Mouse (Mus musculus) common myeloid progenitor, adult 5-6 weeks (primary cell): Measurements from ENCODE around the gene Gm14137. TPM values are rescaled to one million over a fixed set of nuclear protein-coding genes. Genes with fewer than 3 reads are reported as not detected.

Experiments used
- ATAC-seq: replicated peaks from 2 replicates; pipeline ENCODE4 v1.8.0; 2016; ENCODE audit warnings: low read depth, mild to moderate bottlenecking, moderate TSS enrichment, inconsistent platforms; ENCODE audit not compliant: poor library complexity, severe bottlenecking
- total RNA-seq: library from RNA; stranded (forward); fragments of 200-1000, 187-1606 nt; gene quantifications from 2 replicates; pipeline ENCODE4 v1.2.3, GENCODE M21; 2017

The Gm14137 gene
- total RNA-seq, 1 experiment from 2014 or later, result not detected

- ATAC-seq, result peak; percentile 12
Observed at GRCm38 (mm10) chr2:119209176-119209507, 34.8 kb downstream of the Gm14137 start.

Other genes with a start within 250 kb of the Gm14137 start
- 2.9 and 3.9 TPM in 2 replicates for gene Chst14, start 248.0 kb upstream of the Gm14137 start, total RNA-seq
- gene Ccdc32, start 145.1 kb upstream of the Gm14137 start, total RNA-seq, result 11.4 and 15.7 TPM in 2 replicates
- 22.3 and 22.8 TPM in 2 replicates for gene Rpusd2, start 139.7 kb upstream of the Gm14137 start, total RNA-seq
- 91.2 and 91.3 TPM in 2 replicates for gene Knl1, start 127.4 kb upstream of the Gm14137 start, total RNA-seq
- 29.3 and 33.2 TPM in 2 replicates for gene Rad51, start 61.7 kb upstream of the Gm14137 start, total RNA-seq
- 38.4 and 44.1 TPM in 2 replicates for gene Rmdn3, start 17.5 kb upstream of the Gm14137 start, total RNA-seq
- not detected in 2 replicates for gene Gchfr, start 6.7 kb upstream of the Gm14137 start, total RNA-seq
- 51.6 and 59.1 TPM in 2 replicates for gene Zfyve19, start 34.1 kb downstream of the Gm14137 start, total RNA-seq
- gene Dnajc17, start 34.3 kb downstream of the Gm14137 start, total RNA-seq, result 41.5 and 46.6 TPM in 2 replicates
- gene Ppp1r14d, start 55.4 kb downstream of the Gm14137 start, total RNA-seq, result not detected in 2 replicates
- gene Spint1, start 62.9 kb downstream of the Gm14137 start, total RNA-seq, result 0.18 TPM in 1 of 2 replicates, not detected in the other
- gene Rhov, start 96.8 kb downstream of the Gm14137 start, total RNA-seq, result 0.05 TPM in 1 of 2 replicates, not detected in the other
- gene Vps18, start 114.2 kb downstream of the Gm14137 start, total RNA-seq, result 12.8 and 22.5 TPM in 2 replicates
- gene Dll4, start 151.3 kb downstream of the Gm14137 start, total RNA-seq, result not detected in 2 replicates
- not detected in 2 replicates for gene Chac1, start 176.7 kb downstream of the Gm14137 start, total RNA-seq